Mouse (Mus musculus) Patski (cell line): Measurements from ENCODE around the gene Ahnak. TPM values are rescaled to one million over a fixed set of nuclear protein-coding genes. Genes with fewer than 3 reads are reported as not detected.

Source experiments
- ATAC-seq: fragments of 100-300 bp; one replicate; pipeline ENCODE4 v1.8.0; 2021
- CTCF ChIA-PET: fragments of 350-600 bp; sonication (Branson Sonifier 250); formaldehyde crosslinking; loops from one replicate; lab custom pipeline; 2022; ENCODE audit warnings: inconsistent platforms; lab: Charles Lee
- POLR2A ChIA-PET: fragments of 350-600 bp; sonication (Branson Sonifier 250); formaldehyde crosslinking; loops from one replicate; lab custom pipeline; 2022; ENCODE audit warnings: antibody characterized with exemption, inconsistent platforms; lab: Charles Lee
- DNase-seq: peaks from one replicate; pipeline ENCODE4 v3.0.0-alpha.2; 2011; ENCODE audit warnings: low read depth, low spot score
- H3K27me3 ChIP-seq: fragments of 371-371 bp; one replicate; pipeline ENCODE4 v1.5.1; 2021
- CTCF ChIP-seq: fragments of 100-300 bp; IDR thresholded peaks from one replicate; pipeline ENCODE4 v1.5.1; 2021
- in situ Hi-C: fragments of 300-500 bp; cut with MboI; formaldehyde crosslinking; loops from 3 replicates; pipeline ENCODE4 v1.11.1; 2018; ENCODE audit warnings: low pct_unique_long_range_greater_than_20kb, mixed read lengths
- polyA plus RNA-seq: library from polyadenylated mRNA; unstranded; gene quantifications from one replicate; pipeline ENCODE4 v1.2.3, GENCODE M21; 2021

The Ahnak gene
- polyA plus RNA-seq, 1 experiment from 2014 or later = 57.7 TPM

DNA sequence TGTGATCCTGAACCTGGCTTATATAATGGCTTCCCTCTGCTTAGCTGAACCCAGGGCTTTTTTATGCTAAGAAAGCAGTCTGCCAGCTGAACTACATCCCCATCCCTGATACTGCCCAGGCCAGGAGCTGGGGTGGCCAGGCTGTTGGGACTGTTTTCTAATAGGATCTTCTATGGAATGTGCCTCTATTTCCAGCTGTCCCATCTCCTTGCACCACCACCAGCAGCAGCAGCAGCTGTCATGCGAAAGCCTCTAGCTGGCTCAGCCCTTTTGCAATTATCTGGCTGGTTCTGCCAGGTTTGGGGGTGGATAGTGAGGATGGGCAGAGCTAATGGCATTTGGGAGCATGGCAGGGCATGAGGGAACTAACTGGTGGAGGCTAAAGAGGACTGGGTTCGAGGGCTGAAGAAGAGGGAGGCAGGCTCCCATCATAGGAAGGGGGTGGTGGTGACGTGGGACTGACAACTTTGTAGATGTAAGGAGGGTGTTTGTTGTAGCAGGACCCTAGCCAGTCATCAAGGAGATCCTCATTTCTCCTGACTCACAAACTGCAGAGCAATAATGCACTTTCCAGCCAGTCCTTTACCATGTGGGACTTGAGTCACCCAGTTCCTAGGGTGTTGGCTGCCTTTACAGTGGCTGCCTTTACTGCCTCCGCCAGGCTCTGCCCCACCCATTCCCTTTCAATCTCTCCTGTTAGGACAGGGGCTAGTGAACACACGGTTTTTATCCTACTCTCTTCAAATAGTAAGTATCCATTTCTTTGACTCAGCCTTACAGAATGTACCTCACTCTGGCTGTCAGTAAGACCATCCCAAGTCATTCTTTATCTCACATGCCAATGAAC lies 6.6 kb upstream of the Ahnak start:
- in situ Hi-C loops = no loop called here
- CTCF ChIA-PET = interaction anchor here (1.1 to 2.2 kb wide), 6 partner anchors 9 to 128 kb away, joined by 3 to 15 read pairs (median 10); no protein-coding TSS in a partner anchor
- ATAC-seq (no peak), DNase-seq (no peak)
- H3K27me3 ChIP-seq = no peaks in the 10 kb centered on the region
- TF ChIP-seq CTCF = no peak
- POLR2A ChIA-PET = interaction anchor here (1.6 to 1.7 kb wide), 2 partner anchors 10 to 13 kb away, joined by 7 to 10 read pairs; no protein-coding TSS in a partner anchor

DNA sequence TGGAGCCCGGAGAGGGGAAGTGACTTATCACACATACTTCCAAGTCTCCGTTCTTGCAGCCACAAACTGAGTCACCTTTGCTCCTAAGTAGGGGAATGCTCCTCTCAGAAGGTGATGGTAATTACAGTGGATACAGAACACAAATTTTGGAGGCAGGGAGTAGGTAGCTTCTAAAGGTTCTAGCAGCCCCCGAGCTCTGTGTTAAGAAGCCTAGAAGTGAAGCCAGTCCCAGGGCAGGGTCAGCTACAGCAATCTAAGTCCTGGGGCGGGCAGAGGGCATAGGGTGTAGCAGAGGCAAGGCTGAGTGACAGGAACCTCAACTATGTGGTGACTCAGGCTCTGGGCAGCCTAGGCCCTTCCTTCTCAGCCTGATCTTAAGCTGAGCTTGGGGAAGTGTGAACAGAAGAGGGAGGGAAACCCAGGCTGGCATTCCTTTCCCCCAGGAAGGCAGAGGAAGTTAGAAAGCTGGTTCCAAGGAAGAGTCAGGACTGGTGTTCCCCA lies 5.9 kb upstream of the Ahnak start:
- H3K27me3 ChIP-seq = no peaks in the 10 kb centered on the region
- TF ChIP-seq CTCF = no peak
- DNase-seq (no peak), ATAC-seq (peak; percentile 96)
- ChIA-PET POLR2A (interaction anchor here (0.5 to 1.7 kb wide), 6 partner anchors 9 to 146 kb away, joined by 3 to 10 read pairs (median 4); no protein-coding TSS in a partner anchor), CTCF (interaction anchor here (1.2 to 2.1 kb wide), 6 partner anchors 9 to 138 kb away, joined by 3 to 14 read pairs (median 6); no protein-coding TSS in a partner anchor)
- in situ Hi-C loops = no loop called here

DNA sequence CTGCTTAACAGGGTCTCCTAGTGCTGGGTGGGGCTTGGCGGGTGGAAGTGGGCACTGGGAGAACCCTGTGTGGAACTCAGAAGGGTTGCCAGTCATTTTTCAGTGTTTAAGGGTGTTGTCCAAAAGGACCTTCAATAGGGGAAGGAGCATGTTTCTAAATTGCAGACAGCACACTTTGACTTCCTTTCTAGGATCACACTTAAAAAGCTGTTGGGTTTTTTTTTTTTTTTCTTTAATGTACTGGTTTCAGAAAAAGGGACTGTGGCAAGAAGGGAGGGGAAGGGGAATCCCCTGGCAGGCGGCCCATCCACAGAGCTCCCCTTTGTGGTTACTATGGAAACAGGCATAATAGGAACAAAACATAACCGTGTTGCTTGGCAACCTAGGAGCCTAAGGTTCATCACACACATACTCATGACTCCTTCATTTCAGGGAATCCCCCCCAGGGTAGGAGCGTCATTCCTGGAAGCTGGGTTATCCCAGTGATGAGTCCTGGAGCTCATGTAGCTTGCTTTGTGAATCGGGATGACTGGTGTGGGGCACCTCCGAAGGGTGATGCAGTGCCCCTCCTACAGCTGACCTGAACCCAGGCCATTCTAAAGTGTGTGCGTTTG lies 4.7 kb upstream of the Ahnak start:
- ATAC-seq = peak; percentile 31
- H3K27me3 ChIP-seq = no peaks in the 10 kb centered on the region
- no peak for TF ChIP-seq CTCF
- in situ Hi-C loops = no loop called here
- CTCF ChIA-PET = interaction anchor here (0.8 to 2.1 kb wide), 9 partner anchors 8 to 139 kb away, joined by 3 to 14 read pairs (median 3); no protein-coding TSS in a partner anchor
- POLR2A ChIA-PET = interaction anchor here (0.5 to 1.6 kb wide), 6 partner anchors 8 to 175 kb away, joined by 3 to 10 read pairs (median 3); no protein-coding TSS in a partner anchor
- peak; percentile 96 for DNase-seq

DNA sequence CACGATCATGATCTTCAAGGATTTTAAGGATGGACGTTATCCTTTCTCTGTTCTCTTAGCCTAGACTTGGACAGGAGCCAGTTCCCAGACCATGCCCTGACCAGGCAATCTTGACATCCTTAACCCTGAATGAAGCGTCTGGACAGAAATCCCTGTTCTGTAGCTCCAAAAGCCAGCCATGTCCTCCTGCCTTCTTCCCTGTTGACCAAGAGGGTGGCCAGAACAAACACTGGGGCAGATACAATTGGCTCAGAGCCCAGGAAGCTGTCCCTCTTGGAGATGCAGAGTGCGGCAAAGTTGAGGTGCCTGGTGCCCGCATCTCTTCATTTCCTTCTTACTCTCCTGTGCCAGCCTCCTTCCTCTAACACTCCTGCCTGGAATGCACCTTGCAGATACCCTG lies 3.2 kb upstream of the Ahnak start:
- TF ChIP-seq CTCF = no peak
- no peaks in the 10 kb centered on the region for H3K27me3 ChIP-seq
- DNase-seq (no peak), ATAC-seq (no peak)
- CTCF ChIA-PET = interaction anchor here (1.1 kb wide), 1 partner anchor 16 kb away, joined by 4 read pairs; no protein-coding TSS in a partner anchor
- in situ Hi-C loops = no loop called here
- POLR2A ChIA-PET = no interaction called here

DNA sequence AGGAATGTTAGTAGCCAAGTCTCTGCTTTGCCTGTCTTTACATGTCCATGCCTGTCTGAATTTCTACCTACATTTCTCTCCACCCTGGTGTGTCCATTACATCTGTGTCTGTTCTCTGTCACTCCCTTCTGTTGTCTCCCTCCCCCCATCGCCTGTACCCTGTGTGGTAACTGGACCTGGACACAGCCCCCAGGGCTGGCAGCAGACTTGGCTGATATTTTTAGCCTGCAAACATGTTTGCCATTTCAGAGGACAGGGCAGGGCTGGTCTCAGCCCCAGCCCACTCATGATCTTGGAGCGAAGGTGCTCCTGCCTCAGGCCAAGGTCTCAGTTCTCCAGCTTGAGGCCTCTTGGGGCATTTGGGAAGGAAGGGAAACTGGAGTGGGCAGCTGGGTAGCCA lies 1.3 kb upstream of the Ahnak start:
- in situ Hi-C loops = no loop called here
- CTCF ChIA-PET = no interaction called here
- ATAC-seq = no peak

DNA sequence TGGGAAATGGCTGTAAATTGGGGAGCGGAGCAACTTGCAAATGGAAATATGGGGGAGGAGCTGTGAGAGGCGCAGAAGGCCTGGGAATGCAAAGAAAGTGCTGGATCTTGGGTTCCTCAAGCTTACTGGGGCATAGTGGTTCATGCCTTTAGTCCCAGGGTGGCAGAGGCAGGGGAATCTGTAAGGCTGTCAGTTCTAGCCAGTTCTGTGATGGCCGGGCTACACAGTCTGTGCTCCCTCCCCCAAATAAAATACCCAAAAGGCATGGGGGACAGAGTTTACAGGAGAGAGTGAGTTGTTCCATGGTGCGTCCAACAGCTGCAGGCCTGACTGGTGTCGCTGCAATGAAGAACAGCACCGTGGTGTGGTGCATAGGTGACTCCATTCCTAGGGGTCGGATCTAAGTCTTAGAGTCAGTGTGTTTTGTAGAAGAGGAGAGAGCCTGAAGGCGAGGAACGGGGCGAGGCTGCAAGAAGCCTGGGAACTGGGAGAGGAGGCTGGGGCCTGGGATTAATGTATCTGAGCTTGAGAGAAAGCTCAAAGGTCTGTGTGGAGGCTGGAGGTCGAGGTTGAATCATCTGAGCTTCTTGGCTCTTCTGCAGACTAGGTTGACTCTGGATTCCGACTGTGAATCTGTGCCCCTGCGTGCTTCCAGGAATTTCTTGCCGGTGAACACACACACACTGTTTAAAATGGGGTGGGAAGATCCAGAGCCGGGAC lies 578 bp upstream of the Ahnak start:
- DNase-seq (no peak), ATAC-seq (no peak)
- no peaks in the 10 kb centered on the region for H3K27me3 ChIP-seq
- ChIA-PET POLR2A (interaction anchor here (1.0 to 1.6 kb wide), 3 partner anchors 13 to 95 kb away, joined by 3 to 7 read pairs (median 3); no protein-coding TSS in a partner anchor), CTCF (interaction anchor here (0.8 to 1.0 kb wide), 2 partner anchors 12 to 46 kb away, joined by 3 read pairs; no protein-coding TSS in a partner anchor)
- no peak for TF ChIP-seq CTCF
- in situ Hi-C loops = no loop called here

More for the DNA sequence above, 1.3 kb upstream of the Ahnak start:
- no peak for TF ChIP-seq CTCF
- no peaks in the 10 kb centered on the region for H3K27me3 ChIP-seq
- POLR2A ChIA-PET = interaction anchor here (1.6 kb wide), 1 partner anchor 95 kb away, joined by 7 read pairs; no protein-coding TSS in a partner anchor
- no peak for DNase-seq

DNA sequence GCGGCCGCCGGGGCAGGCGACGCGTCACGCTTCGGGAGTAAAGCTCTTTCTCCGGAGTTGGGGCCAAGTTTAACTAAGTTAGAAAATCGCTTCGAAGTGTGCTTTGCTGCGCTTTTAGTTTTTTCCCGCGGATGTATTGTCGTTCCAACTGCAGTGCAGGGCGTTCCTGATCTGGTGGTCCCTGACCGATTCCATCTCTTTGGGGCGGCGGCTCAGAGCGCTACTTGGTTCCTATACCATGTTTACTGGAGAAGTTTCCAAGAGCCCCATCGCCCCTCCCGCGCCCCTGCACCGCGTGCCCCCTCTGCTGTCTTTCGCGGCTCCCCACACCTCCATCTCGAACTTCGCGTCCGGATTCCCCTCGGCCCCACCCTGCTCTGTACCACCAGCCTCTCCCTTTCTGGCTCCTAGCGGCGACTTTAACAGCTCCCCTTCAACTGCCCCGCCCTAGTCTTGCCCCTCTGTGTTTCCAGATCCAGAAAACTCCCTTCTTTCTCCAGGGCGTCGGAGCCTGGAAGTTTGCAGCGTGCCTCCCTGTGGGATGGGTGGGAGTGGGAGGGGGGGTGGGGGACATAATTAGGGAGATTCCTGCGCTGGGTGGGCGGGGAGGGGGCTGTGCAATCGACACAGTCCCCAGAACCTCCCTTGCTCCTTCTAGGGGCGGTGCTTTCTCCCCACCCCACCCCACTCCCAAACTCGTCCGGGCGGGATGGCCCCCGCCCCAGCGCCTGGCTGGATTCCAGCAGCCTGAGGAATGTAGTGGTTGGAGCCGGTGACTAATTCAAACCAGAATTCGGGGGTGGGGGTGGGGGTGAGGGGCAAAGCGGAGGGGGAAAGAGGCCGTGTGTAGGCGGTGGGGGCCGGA lies 715 bp downstream of the Ahnak start:
- ChIA-PET POLR2A (interaction anchor here (1.0 to 4.6 kb wide), 7 partner anchors 12 to 277 kb away, joined by 3 to 19 read pairs (median 3); no protein-coding TSS in a partner anchor), CTCF (interaction anchor here (3.7 kb wide), 1 partner anchor 93 kb away, joined by 32 read pairs; no protein-coding TSS in a partner anchor)
- ATAC-seq = peak; percentile 56
- in situ Hi-C loops = loop anchor here (5.0 kb wide), 1 partner anchor 88 kb away; no protein-coding TSS in a partner anchor
- no peak for DNase-seq
- H3K27me3 ChIP-seq = no peaks in the 10 kb centered on the region
- TF ChIP-seq CTCF = no peak

DNA sequence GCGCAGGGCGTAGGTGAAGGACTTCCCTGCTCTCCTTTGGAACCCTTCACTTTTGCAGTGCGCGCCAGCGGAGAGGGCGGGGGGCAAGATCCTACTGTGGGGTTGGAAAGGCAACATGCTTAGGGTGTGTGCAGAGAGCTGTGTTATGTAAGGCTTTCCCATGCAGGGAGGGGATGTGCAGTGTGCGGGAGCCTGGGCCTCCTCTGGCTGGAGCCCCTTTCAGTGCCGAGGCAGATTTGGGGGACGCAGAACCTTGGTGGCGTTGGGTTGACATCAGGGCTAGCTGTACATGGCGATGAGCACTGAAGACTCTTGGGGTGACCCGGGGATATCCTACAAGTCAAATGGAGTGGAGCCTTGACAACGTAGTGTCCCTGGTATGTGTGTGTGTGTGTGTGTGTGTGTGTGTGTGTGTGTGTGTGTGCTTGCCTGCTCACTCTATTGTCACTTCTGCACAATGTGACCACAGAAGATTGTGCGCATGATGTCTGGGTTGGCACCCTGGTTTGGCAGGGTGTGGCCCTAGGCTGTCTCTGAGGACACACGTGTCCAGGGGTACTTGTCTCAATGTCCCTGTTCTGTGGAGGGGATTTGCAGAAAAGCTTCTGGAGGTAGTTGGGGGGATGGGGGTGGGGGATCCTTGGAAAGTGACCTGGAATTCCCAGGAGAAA lies 1.5 kb downstream of the Ahnak start:
- TF ChIP-seq CTCF = no peak
- H3K27me3 ChIP-seq = no peaks in the 10 kb centered on the region
- CTCF ChIA-PET = interaction anchor here (3.3 to 3.7 kb wide), 3 partner anchors 88 to 119 kb away, joined by 19 to 35 read pairs (median 32); no protein-coding TSS in a partner anchor
- peak; percentile 1 for ATAC-seq
- DNase-seq = no peak
- POLR2A ChIA-PET = interaction anchor here (0.6 to 4.6 kb wide), 9 partner anchors 10 to 91 kb away, joined by 3 to 19 read pairs (median 5); no protein-coding TSS in a partner anchor
- in situ Hi-C loops = loop anchor here (5.0 kb wide), 1 partner anchor 87 kb away; no protein-coding TSS in a partner anchor
